In genomic region chr1:14512481-14513285, GRCm38 (mm10) we compare ENCODE assay signal across 12 mouse cellular contexts.
"Had no signal": no experiment of that assay in that cellular context is flagged by ENCODE, and none has a peak within 500 bp of the region (broad histone marks: within the 10 kb centered on the region; RNA-seq: fewer than 3 reads in every experiment).

No protein-coding gene starts in this region.

- H3K9me3 ChIP-seq: limb, embryonic 13.5 days; neural tube, embryonic 12.5 days had no signal

- H3K27ac ChIP-seq: limb, embryonic 13.5 days; liver, embryonic 14.5 days; midbrain, embryonic 10.5 days; neural tube, embryonic 12.5 days had no signal

- H3K4me2 ChIP-seq: limb, embryonic 13.5 days; neural tube, embryonic 12.5 days had no signal

- H3K4me3 ChIP-seq: limb, embryonic 13.5 days; midbrain, embryonic 10.5 days; myocyte; neural tube, embryonic 12.5 days had no signal

- DNase-seq: kidney, postnatal 14 days; left cerebral cortex, postnatal 4 days; lung, adult 18-20 months; right cerebral cortex, postnatal 4 days; spleen, adult 18-20 months; thymus, adult 2 months; thymus, postnatal 36 days had no signal

- H3K9ac ChIP-seq: limb, embryonic 13.5 days; liver, embryonic 14.5 days; neural tube, embryonic 12.5 days had no signal

- H3K4me1 ChIP-seq: neural tube, embryonic 12.5 days had no signal

- H3K36me3 ChIP-seq: limb, embryonic 13.5 days; midbrain, embryonic 10.5 days; neural tube, embryonic 12.5 days had no signal
